In the genomic region with DNA sequence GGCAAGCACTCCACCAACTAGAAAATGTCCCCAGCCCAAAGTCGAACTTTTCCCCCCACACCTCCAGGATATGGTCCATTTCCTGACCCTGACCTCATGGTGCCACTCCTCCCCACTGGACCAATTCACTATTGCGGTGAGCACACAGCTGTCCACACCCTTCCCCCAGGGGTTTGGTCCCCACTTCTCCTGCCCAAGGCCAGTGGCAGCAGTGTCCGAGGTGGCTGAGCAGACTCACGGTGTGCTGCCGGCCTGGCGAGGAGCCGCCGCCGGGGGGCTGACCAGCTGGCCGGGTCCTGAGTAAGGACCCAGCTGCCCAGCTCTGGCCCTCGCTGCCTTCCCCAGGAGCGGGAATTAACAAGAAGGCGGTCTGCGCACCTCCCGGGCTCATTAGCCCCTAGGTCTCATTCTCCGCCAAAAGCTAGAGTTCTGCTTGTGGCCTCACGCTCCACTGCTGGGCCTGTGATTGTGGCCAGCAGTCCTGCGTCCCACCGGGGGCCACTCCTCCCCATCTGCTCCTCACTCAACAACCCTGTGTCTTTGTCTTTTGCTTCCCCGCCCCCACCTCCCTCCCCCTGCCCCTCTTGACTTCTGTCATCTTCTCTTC, we compare ENCODE assay signal across 17 mouse cellular contexts.
DNase-seq lines count a peak whose midpoint lies in the region; ATAC-seq lines count a peak whose summit lies in the region.
"Had no signal": no experiment of that assay in that cellular context is flagged by ENCODE, and none has a peak within 500 bp of the region (broad histone marks: within the 10 kb centered on the region; RNA-seq: fewer than 3 reads in every experiment).

No protein-coding gene starts in this region.

- DNase-seq in cerebellum, postnatal 14 days, result peak; percentile 46 to 47
- no peak for DNase-seq in cerebellum, adult 11 months
- DNase-seq in midbrain, embryonic 10.5 days (ENCODE audit: low spot score), result peak; percentile 34
- peak; percentile 32 for DNase-seq in retina, embryonic 14.5 days (ENCODE audit: low spot score)
- no peak for DNase-seq in testis, postnatal 10 days (ENCODE audit: low spot score)
- DNase-seq: cerebellum, adult 18-20 months; gastrocnemius, postnatal 25 days; lung, postnatal 14 days; right cerebral cortex, postnatal 4 days; thymus, postnatal 25 days had no signal

- no peak overlapping the region for H3K4me2 ChIP-seq in midbrain, embryonic 15.5 days
- H3K4me2 ChIP-seq in hindbrain, embryonic 16.5 days (ENCODE audit: low read length), result no peak overlapping the region
- H3K4me2 ChIP-seq: embryonic facial prominence, embryonic 12.5 days; heart, embryonic 11.5 days had no signal

- WGBS in midbrain, embryonic 10.5 days, result 14% methylated on average over 20 of the region's 20 CpGs
- 7% methylated on average over 20 of the region's 20 CpGs for WGBS in midbrain, embryonic 15.5 days
- 10% methylated on average over 20 of the region's 20 CpGs for WGBS in hindbrain, embryonic 16.5 days

- no peak overlapping the region for H3K9ac ChIP-seq in midbrain, embryonic 15.5 days
- H3K9ac ChIP-seq in hindbrain, embryonic 16.5 days (ENCODE audit: low read depth, low read length), result no peak overlapping the region
- H3K9ac ChIP-seq: embryonic facial prominence, embryonic 12.5 days; liver, embryonic 14.5 days had no signal

- H3K4me3 ChIP-seq in midbrain, embryonic 10.5 days, result no peak overlapping the region
- no peak overlapping the region for H3K4me3 ChIP-seq in midbrain, embryonic 15.5 days
- no peak overlapping the region for H3K4me3 ChIP-seq in hindbrain, embryonic 16.5 days (ENCODE audit: low read length)
- H3K4me3 ChIP-seq: embryonic facial prominence, embryonic 12.5 days had no signal

- no peaks in the 10 kb centered on the region for H3K9me3 ChIP-seq in midbrain, embryonic 10.5 days (replicated peaks)
- H3K9me3 ChIP-seq in midbrain, embryonic 15.5 days, result no peaks in the 10 kb centered on the region
- H3K9me3 ChIP-seq in hindbrain, embryonic 16.5 days (ENCODE audit: control insufficient read depth, low read length), result no peaks in the 10 kb centered on the region
- H3K9me3 ChIP-seq: embryonic facial prominence, embryonic 12.5 days had no signal

- no peaks in the 10 kb centered on the region for H3K36me3 ChIP-seq in midbrain, embryonic 10.5 days
- no peaks in the 10 kb centered on the region for H3K36me3 ChIP-seq in midbrain, embryonic 15.5 days (replicated peaks)
- no peaks in the 10 kb centered on the region for H3K36me3 ChIP-seq in hindbrain, embryonic 16.5 days (ENCODE audit: control insufficient read depth, insufficient read depth, low read length)
- H3K36me3 ChIP-seq: embryonic facial prominence, embryonic 12.5 days had no signal

- ATAC-seq in midbrain, embryonic 15.5 days (replicated peaks), result no peak
- ATAC-seq in hindbrain, embryonic 16.5 days, result 0 out of 2 replicates have a peak, but pooled peaks have one; percentile 20
- no peak for ATAC-seq in megakaryocyte progenitor cell, adult 5-6 weeks (replicated peaks; ENCODE audit: poor library complexity)

- peaks cover 91% of the 10 kb centered on the region for H3K27me3 ChIP-seq in midbrain, embryonic 10.5 days (ENCODE audit: low read depth, poor library complexity, severe bottlenecking)
- peaks cover 3% of the 10 kb centered on the region; the same call in 1 of the 2 replicates for H3K27me3 ChIP-seq in midbrain, embryonic 15.5 days (replicated peaks)
- H3K27me3 ChIP-seq in hindbrain, embryonic 16.5 days (replicated peaks; ENCODE audit: control insufficient read depth, insufficient read depth, low read length), result peaks cover 3% of the 10 kb centered on the region; the same call in 1 of the 2 replicates

- peaks cover 21% of the 10 kb centered on the region for H3K4me1 ChIP-seq in midbrain, embryonic 10.5 days
- peaks cover 4% of the 10 kb centered on the region; the same call in 1 of the 2 replicates for H3K4me1 ChIP-seq in midbrain, embryonic 15.5 days
- H3K4me1 ChIP-seq in hindbrain, embryonic 16.5 days (ENCODE audit: control insufficient read depth, insufficient read depth, low read depth, low read length), result peaks cover 4% of the 10 kb centered on the region
- H3K4me1 ChIP-seq: embryonic facial prominence, embryonic 12.5 days had no signal

- H3K27ac ChIP-seq in midbrain, embryonic 10.5 days (replicated peaks), result peak overlapping the region; percentile 73
- H3K27ac ChIP-seq in midbrain, embryonic 15.5 days, result no peak overlapping the region
- H3K27ac ChIP-seq in hindbrain, embryonic 16.5 days (ENCODE audit: low read depth, low read length), result no peak overlapping the region
- H3K27ac ChIP-seq: embryonic facial prominence, embryonic 12.5 days; kidney, postnatal 0 days; liver, embryonic 14.5 days had no signal

Comparison
In these comparisons a context has a peak if more than half of its experiments do, and no peak if none do; other contexts are left out.
1. DNase-seq: peak in cerebellum, postnatal 14 days (2 of 2), midbrain, embryonic 10.5 days (single experiment) and retina, embryonic 14.5 days (single experiment); none in cerebellum, adult 11 months (single experiment) and testis, postnatal 10 days (single experiment).